Mouse (Mus musculus) thymus, adult 2 months (tissue): ENCODE data around the gene Sufu. TPM values are rescaled to one million over a fixed set of nuclear protein-coding genes. Genes with fewer than 3 reads are reported as not detected.

Experiments used
- DNase-seq: peaks from one replicate; pipeline ENCODE4 v3.0.0; 2021
- H3K27ac ChIP-seq: fragments of 200-500 bp; 2 replicates; pipeline ENCODE4 v1.5.1; 2012; ENCODE audit warnings: low read length, control low read depth; ENCODE audit not compliant: control insufficient read depth, insufficient read depth
- H3K27me3 ChIP-seq: fragments of 200-500 bp; 2 replicates; pipeline ENCODE4 v1.6.1; 2012; ENCODE audit warnings: mild to moderate bottlenecking, low read length, moderate library complexity, mixed read lengths; ENCODE audit not compliant: control insufficient read depth, insufficient read depth
- H3K36me3 ChIP-seq: fragments of 200-500 bp; 2 replicates; pipeline ENCODE4 v1.6.1; 2012; ENCODE audit warnings: mild to moderate bottlenecking, low read length, moderate library complexity; ENCODE audit not compliant: control insufficient read depth, insufficient read depth
- H3K4me1 ChIP-seq: fragments of 200-500 bp; replicated peaks from 2 replicates; pipeline ENCODE4 v1.6.1; 2012; ENCODE audit warnings: low read length; ENCODE audit not compliant: control insufficient read depth, insufficient read depth
- H3K4me3 ChIP-seq: fragments of 200-500 bp; 2 replicates; pipeline ENCODE4 v1.5.1; 2012; ENCODE audit warnings: mild to moderate bottlenecking, low read length, control low read depth, moderate library complexity; ENCODE audit not compliant: control insufficient read depth, insufficient read depth
- CTCF ChIP-seq: fragments of 200-500 bp; IDR thresholded peaks from 2 replicates; pipeline ENCODE4 v1.5.1; 2012; ENCODE audit warnings: mild to moderate bottlenecking, control low read depth, low read length, moderate library complexity, borderline replicate concordance; ENCODE audit not compliant: control insufficient read depth, poor library complexity, insufficient read depth; ENCODE audit errors: extremely low read depth
- POLR2A ChIP-seq: fragments of 200-500 bp; IDR thresholded peaks from 2 replicates; pipeline ENCODE4 v1.6.1; 2012; ENCODE audit warnings: mild to moderate bottlenecking, low read length, control low read depth, moderate library complexity; ENCODE audit not compliant: control insufficient read depth, poor library complexity, insufficient read depth; ENCODE audit errors: extremely low read depth
- WGBS: fragments of 180-500 bp; shearing (Covaris S2); methylation state at CpG from one replicate; pipeline ENCODE4 v1.1.7; 2018; 5-methylcytosine and 5-hydroxymethylcytosine counted together
- polyA plus RNA-seq: library from polyadenylated mRNA; depleted of rRNA; stranded (reverse); fragments of >200 nt; gene quantifications from 2 replicates; pipeline ENCODE4 v1.2.3, GENCODE M21; 2012

The Sufu gene
- polyA plus RNA-seq, 1 experiment, result 31.3 TPM

DNA sequence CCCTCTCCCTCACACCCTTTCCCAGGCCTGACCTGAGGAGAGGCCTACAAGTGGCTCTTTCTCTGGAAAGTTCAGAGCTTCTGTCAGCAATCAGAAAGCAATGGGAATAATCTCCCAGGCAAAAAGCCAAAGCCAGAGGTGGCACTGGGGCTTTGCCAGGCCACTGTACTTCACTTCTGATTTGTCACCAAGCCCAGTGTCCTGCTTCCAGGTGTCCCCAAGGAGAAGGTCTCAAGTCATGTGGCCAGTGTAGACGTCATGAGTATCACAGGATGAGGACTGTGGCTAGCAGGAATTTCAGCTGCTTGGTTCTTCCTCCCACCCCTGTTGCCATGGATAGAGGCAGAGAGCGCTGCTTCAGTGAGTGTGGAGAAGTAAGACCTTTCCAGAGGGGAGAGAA is 63.2 kb downstream of the Sufu start:
- H3K4me1 ChIP-seq, result peaks cover 7% of the 10 kb centered on the region; the same call in 1 of the 2 replicates
- no peak overlapping the region for H3K27ac ChIP-seq
- DNase-seq, result no peak
- no peak overlapping the region for H3K4me3 ChIP-seq
- H3K36me3 ChIP-seq, result 0 out of 2 replicates have a peak, but pooled peaks cover 3% of the 10 kb centered on the region
- TF ChIP-seq CTCF (no peak), POLR2A (no peak)
- H3K27me3 ChIP-seq, result no peaks in the 10 kb centered on the region
- WGBS, result 94% methylated on average over 2 of the region's 2 CpGs

DNA sequence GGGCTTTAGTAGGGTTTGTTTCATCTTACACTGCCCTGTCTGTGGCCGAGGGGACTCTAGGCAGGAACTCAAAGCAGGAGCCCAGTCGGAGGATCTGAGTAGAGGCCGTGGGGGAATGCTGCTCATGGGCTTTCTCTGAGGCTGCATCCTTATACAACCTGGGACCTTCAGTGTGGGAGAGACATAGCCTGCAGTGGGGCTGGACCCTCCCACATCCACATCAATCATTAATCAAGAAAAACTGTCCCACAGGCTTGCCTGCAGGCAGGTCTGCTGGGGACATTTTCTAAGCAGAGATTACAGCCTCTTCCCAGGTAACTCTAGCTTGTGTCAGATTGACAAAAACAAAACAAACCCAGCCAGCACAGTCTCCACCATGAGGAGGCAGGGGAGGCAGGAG is 65.9 kb downstream of the Sufu start:
- no peak for DNase-seq

DNA sequence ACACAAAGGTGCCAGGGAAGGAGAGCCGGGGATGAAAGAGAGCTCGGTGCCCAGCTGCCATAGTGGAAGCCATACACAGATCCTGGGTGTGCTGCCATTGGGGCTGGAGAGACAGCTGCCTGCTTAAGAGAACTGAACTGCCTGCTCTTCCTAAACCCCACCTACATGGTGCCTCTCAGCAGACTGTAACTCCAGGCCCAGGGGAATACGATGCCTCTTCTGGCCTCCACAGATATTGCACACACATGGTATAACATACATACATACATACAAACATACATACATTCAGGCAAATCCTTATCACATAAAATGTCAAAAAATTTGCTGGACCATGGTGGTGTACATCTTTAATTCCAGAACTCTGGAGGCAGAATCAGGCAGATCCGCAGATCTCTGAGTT is 66.8 kb downstream of the Sufu start:
- no peak for TF ChIP-seq CTCF
- TF ChIP-seq POLR2A, result no peak
- 0 out of 2 replicates have a peak, but pooled peaks cover 3% of the 10 kb centered on the region for H3K36me3 ChIP-seq
- H3K27me3 ChIP-seq, result no peaks in the 10 kb centered on the region
- no peak for DNase-seq
- H3K27ac ChIP-seq, result no peak overlapping the region
- 98% methylated on average over 4 of the region's 4 CpGs for WGBS
- H3K4me3 ChIP-seq, result no peak overlapping the region
- peaks cover 23% of the 10 kb centered on the region for H3K4me1 ChIP-seq

More for the DNA sequence above, 65.9 kb downstream of the Sufu start:
- Histone ChIP-seq H3K36me3 (0 out of 2 replicates have a peak, but pooled peaks cover 3% of the 10 kb centered on the region), H3K4me1 (peaks cover 18% of the 10 kb centered on the region), H3K4me3 (no peak overlapping the region), H3K27ac (no peak overlapping the region), H3K27me3 (no peaks in the 10 kb centered on the region)
- TF ChIP-seq CTCF (no peak), POLR2A (no peak)
- WGBS, result 98% methylated on average over 3 of the region's 3 CpGs

DNA sequence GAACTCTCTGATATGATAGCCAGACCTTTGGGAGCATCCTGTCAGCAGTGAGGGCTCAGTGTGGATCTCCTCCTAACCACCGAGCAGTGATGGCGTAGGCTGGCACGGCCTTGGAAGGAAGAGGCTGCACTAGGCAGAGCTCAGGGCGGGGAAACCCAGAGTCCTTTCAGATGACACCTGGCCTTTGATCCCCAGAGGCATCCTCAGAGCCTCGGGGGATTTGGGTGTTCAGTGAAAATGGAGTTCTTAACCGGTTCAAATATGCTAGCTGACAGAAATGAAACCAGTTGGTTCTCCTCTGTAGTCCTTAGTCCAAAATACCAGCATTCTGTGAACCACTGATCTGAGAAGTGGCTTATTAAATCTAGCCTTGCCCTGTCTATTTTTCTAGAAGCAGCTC is 69.5 kb downstream of the Sufu start:
- Histone ChIP-seq H3K27ac (0 out of 2 replicates have a peak overlapping the region, but pooled peaks have one; percentile 89), H3K4me1 (peaks cover 30% of the 10 kb centered on the region), H3K27me3 (no peaks in the 10 kb centered on the region), H3K36me3 (no peaks in the 10 kb centered on the region), H3K4me3 (no peak overlapping the region)
- peak; percentile 19 for DNase-seq
- WGBS, result 11% methylated on average over 6 of the region's 6 CpGs
- TF ChIP-seq POLR2A (no peak), CTCF (no peak)

DNA sequence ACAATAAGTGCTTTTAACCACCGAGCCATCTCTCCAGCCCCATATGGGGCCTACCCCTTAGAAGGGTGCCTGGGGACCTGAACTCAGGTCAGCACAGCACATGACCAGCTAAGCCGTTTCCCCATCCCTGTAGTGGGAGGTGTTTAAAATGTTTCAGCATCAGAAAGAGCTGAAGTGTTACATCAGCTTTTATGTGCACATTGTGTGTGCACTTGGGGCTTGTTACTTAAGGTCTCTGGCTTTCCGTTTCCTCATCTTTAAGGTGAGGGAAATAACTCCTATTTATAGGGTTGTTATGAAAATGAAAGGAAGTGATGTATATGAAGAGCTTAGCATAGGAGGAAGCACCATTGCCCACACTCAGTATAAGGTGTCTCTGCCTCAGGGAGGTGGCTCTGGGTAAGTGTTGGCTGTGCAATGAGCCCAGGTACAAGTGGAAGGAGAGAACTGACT is 70.4 kb downstream of the Sufu start:
- TF ChIP-seq CTCF, result no peak
- no peak for TF ChIP-seq POLR2A
- Histone ChIP-seq H3K36me3 (no peaks in the 10 kb centered on the region), H3K4me1 (peaks cover 39% of the 10 kb centered on the region), H3K27me3 (no peaks in the 10 kb centered on the region), H3K27ac (peak overlapping the region; percentile 89), H3K4me3 (no peak overlapping the region)
- DNase-seq, result no peak
- 48% methylated on average over 3 of the region's 3 CpGs for WGBS

DNA sequence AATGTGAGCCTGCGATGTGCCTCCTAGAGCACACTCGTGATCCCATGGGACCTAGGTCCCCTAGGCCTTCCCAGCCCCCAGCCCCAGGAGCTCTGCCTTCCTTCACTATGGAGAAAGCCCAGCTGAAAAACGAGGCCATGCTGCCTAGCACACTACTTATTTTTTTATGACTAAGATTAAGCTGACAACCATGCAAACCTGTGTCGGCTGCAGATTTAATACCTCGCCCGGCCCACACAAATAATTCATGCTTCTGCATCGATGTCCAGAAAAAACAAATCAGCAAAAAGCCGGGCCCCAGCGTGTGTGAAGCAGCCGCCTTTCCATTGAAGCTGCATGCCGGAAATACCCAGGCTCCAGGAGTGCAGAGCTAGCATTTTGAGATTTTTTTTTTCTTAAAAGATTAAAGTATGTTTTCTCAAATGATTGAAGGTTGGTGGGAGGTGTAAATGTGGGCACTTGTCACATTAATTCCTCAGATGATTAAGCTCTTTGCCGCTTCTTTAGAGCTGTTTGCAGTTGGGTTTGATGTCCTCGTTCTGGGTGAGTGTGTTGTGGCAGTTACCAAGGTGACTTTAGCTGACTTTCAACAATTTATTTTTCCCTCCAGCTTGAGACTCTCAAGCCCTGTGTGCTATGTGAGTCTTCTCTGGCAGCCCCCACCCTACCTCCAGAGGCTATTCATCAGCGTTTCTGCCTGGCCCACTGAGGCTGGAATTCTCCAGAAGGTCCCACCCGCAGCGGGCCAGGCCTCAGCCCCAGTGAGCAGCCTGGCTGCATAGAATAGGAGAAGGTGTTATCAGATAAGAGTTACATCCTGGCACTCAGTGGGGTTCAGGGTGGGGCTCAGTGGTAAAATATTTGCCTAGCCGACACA is 73.9 kb downstream of the Sufu start:
- Histone ChIP-seq H3K27ac (peak overlapping the region; percentile 92), H3K27me3 (no peaks in the 10 kb centered on the region), H3K4me3 (no peak overlapping the region), H3K4me1 (peaks cover 39% of the 10 kb centered on the region), H3K36me3 (peaks cover 4% of the 10 kb centered on the region; the same call in 1 of the 2 replicates)
- DNase-seq, result peak; percentile 34
- 59% methylated on average over 17 of the region's 17 CpGs for WGBS
- TF ChIP-seq POLR2A, result no peak
- TF ChIP-seq CTCF, result no peak
